Mouse (Mus musculus) bone marrow macrophage, adult 2 months (primary cell): ENCODE measurements around the gene Gtf2i. TPM values are rescaled to one million over a fixed set of nuclear protein-coding genes. Genes with fewer than 3 reads are reported as not detected.
"Not testable (repeated sequence)": the region's sequence is repeated elsewhere in the genome, so short reads cannot be mapped to it uniquely, and the experiment has no call there.

ENCODE experiments used
- H3K27ac ChIP-seq: 2 replicates; pipeline ENCODE4 v1.5.1; 2012; ENCODE audit warnings: low read depth, low read length; ENCODE audit not compliant: insufficient read depth
- H3K4me1 ChIP-seq: 2 replicates; pipeline ENCODE4 v1.6.1; 2012; ENCODE audit warnings: low read length; ENCODE audit not compliant: control insufficient read depth, insufficient read depth
- H3K4me3 ChIP-seq: 2 replicates; pipeline ENCODE4 v1.5.1; 2012; ENCODE audit warnings: mild to moderate bottlenecking, low read length, moderate library complexity; ENCODE audit not compliant: insufficient read depth
- CTCF ChIP-seq: IDR thresholded peaks from 2 replicates; pipeline ENCODE4 v1.5.1; 2012; ENCODE audit warnings: low read depth, mild to moderate bottlenecking, low read length, moderate library complexity
- POLR2A ChIP-seq: IDR thresholded peaks from 2 replicates; pipeline ENCODE4 v1.6.1; 2012; ENCODE audit warnings: mild to moderate bottlenecking, low read depth, low read length, borderline replicate concordance
- polyA plus RNA-seq: library from polyadenylated mRNA; stranded (reverse); fragments of >200 nt; gene quantifications from 2 replicates; pipeline ENCODE4 v1.2.4, GENCODE M21; 2012; ENCODE audit not compliant: missing spikeins, insufficient read depth, insufficient read length

Gene Gtf2i
- polyA plus RNA-seq, 1 experiment, result 67.3 TPM

- TF ChIP-seq CTCF, result peak; percentile 38
- no peak for TF ChIP-seq POLR2A
- H3K4me1 ChIP-seq, result peaks cover 6% of the 10 kb centered on the region
- peak overlapping the region; percentile 83 for H3K27ac ChIP-seq
- peak overlapping the region; percentile 74 for H3K4me3 ChIP-seq
These were observed 28.1 kb upstream of the Gtf2i start for GRCm38 (mm10) chr5:134342503-134343205.

GRCm38 (mm10) chr5:134341721-134342120, 27.2 kb upstream of the Gtf2i start:
- peak overlapping the region; percentile 83 for H3K27ac ChIP-seq

GRCm38 (mm10) chr5:134341321-134341720, 26.8 kb upstream of the Gtf2i start:
- Histone ChIP-seq H3K4me1 (peaks cover 6% of the 10 kb centered on the region), H3K27ac (no peak overlapping the region), H3K4me3 (no peak overlapping the region; the same call in 1 of the 2 replicates)
- no peak for TF ChIP-seq POLR2A
- no peak for TF ChIP-seq CTCF

More at GRCm38 (mm10) chr5:134341721-134342120, 27.2 kb upstream of the Gtf2i start:
- TF ChIP-seq CTCF, result no peak
- TF ChIP-seq POLR2A, result no peak
- Histone ChIP-seq H3K4me1 (peaks cover 6% of the 10 kb centered on the region), H3K4me3 (peak overlapping the region; percentile 74)

- peaks cover 6% of the 10 kb centered on the region for H3K4me1 ChIP-seq
- TF ChIP-seq CTCF (no peak), POLR2A (no peak)
- no peak overlapping the region for H3K4me3 ChIP-seq
- H3K27ac ChIP-seq, result no peak overlapping the region
These were observed 25.6 kb upstream of the Gtf2i start for GRCm38 (mm10) chr5:134340101-134340522.

GRCm38 (mm10) chr5:134337012-134337411, 22.5 kb upstream of the Gtf2i start:
- not testable (repeated sequence) for H3K27ac ChIP-seq, H3K4me3 ChIP-seq, H3K4me1 ChIP-seq

GRCm38 (mm10) chr5:134332743-134333142, 18.2 kb upstream of the Gtf2i start:
- H3K27ac ChIP-seq, result no peak overlapping the region
- peaks cover 13% of the 10 kb centered on the region for H3K4me1 ChIP-seq
- TF ChIP-seq CTCF (no peak), POLR2A (no peak)
- no peak overlapping the region for H3K4me3 ChIP-seq

GRCm38 (mm10) chr5:134330082-134330481, 15.5 kb upstream of the Gtf2i start:
- Histone ChIP-seq H3K4me1 (peaks cover 15% of the 10 kb centered on the region), H3K4me3 (no peak overlapping the region), H3K27ac (no peak overlapping the region)
- no peak for TF ChIP-seq POLR2A
- no peak for TF ChIP-seq CTCF

GRCm38 (mm10) chr5:134329311-134329710, 14.8 kb upstream of the Gtf2i start:
- TF ChIP-seq POLR2A (no peak), CTCF (no peak)
- Histone ChIP-seq H3K4me3 (no peak overlapping the region), H3K4me1 (peaks cover 15% of the 10 kb centered on the region), H3K27ac (no peak overlapping the region)

- TF ChIP-seq POLR2A, result no peak
- TF ChIP-seq CTCF, result no peak
- H3K4me1 ChIP-seq, result peaks cover 15% of the 10 kb centered on the region
- H3K27ac ChIP-seq, result no peak overlapping the region
- no peak overlapping the region for H3K4me3 ChIP-seq
These were observed 14.0 kb upstream of the Gtf2i start for GRCm38 (mm10) chr5:134328482-134329001.

- Histone ChIP-seq H3K4me3 (no peak overlapping the region), H3K4me1 (peaks cover 13% of the 10 kb centered on the region), H3K27ac (no peak overlapping the region)
- TF ChIP-seq CTCF (no peak), POLR2A (no peak)
These were observed 11.5 kb upstream of the Gtf2i start for GRCm38 (mm10) chr5:134325856-134326566.

- H3K4me1 ChIP-seq, result peaks cover 9% of the 10 kb centered on the region
- no peak overlapping the region for H3K27ac ChIP-seq
- no peak overlapping the region for H3K4me3 ChIP-seq
- TF ChIP-seq CTCF, result no peak
- no peak for TF ChIP-seq POLR2A
These were observed 9.3 kb upstream of the Gtf2i start for GRCm38 (mm10) chr5:134323869-134324268.
